Mouse (Mus musculus): ENCODE data around the gene Abcg3.

GRCm38 (mm10) chr5:104979040-104979513, 3.4 kb downstream of the Abcg3 start:
- no peak for TF ChIP-seq POLR2A (IDR thresholded peaks at IDR 0.05; ENCODE audit: control insufficient read depth, low read depth, low read length)
- TF ChIP-seq CTCF (IDR thresholded peaks at IDR 0.05; ENCODE audit: control insufficient read depth, insufficient read depth, insufficient replicate concordance, low read depth, low read length), result no peak

Data from testis, adult 2 months (tissue).